Mouse (Mus musculus): ENCODE data around the gene Fn1. TPM values are rescaled to one million over a fixed set of nuclear protein-coding genes. Genes with fewer than 3 reads are reported as not detected.

Fn1 gene
- polyA plus RNA-seq, 1 experiment from 2014 or later, result 125 TPM

GRCm38 (mm10) chr1:71570116-71570515 lies 82.9 kb downstream of the Fn1 start:
- no peaks in the 10 kb centered on the region for H3K4me1 ChIP-seq (ENCODE audit: control insufficient read depth, insufficient read depth, low read length)
- no peaks in the 10 kb centered on the region for H3K9me3 ChIP-seq (replicated peaks; ENCODE audit: control insufficient read depth, low read length)
- ATAC-seq (replicated peaks; ENCODE audit: insufficient number of reproducible peaks, low FRiP score, low TSS enrichment, low read depth) (no peak), DNase-seq (ENCODE audit: low spot score) (no peak)
- no peak overlapping the region for H3K4me2 ChIP-seq (ENCODE audit: low read depth, low read length)
- WGBS, result 88% methylated on average over 4 of the region's 4 CpGs
- H3K9ac ChIP-seq (replicated peaks; ENCODE audit: low read length), result no peak overlapping the region
- no peak overlapping the region for H3K27ac ChIP-seq (replicated peaks; ENCODE audit: low read depth, low read length)
- H3K4me3 ChIP-seq (ENCODE audit: low read depth, low read length), result no peak overlapping the region
- H3K36me3 ChIP-seq (replicated peaks; ENCODE audit: control insufficient read depth, insufficient read depth, low read depth, low read length), result peaks cover 12% of the 10 kb centered on the region
- H3K27me3 ChIP-seq (ENCODE audit: control insufficient read depth, insufficient read depth, low read length), result no peaks in the 10 kb centered on the region

- WGBS, result 81% methylated on average over 16 of the region's 16 CpGs
- H3K36me3 ChIP-seq (replicated peaks; ENCODE audit: control insufficient read depth, insufficient read depth, low read depth, low read length), result peaks cover 19% of the 10 kb centered on the region
- H3K4me2 ChIP-seq (ENCODE audit: low read depth, low read length), result no peak overlapping the region
Measured at GRCm38 (mm10) chr1:71567884-71568605, 85.0 kb downstream of the Fn1 start.

GRCm38 (mm10) chr1:71564291-71564690 lies 88.7 kb downstream of the Fn1 start:
- Histone ChIP-seq H3K9me3 (replicated peaks; ENCODE audit: control insufficient read depth, low read length) (no peaks in the 10 kb centered on the region), H3K9ac (replicated peaks; ENCODE audit: low read length) (no peak overlapping the region), H3K4me1 (ENCODE audit: control insufficient read depth, insufficient read depth, low read length) (no peaks in the 10 kb centered on the region), H3K36me3 (replicated peaks; ENCODE audit: control insufficient read depth, insufficient read depth, low read depth, low read length) (peaks cover 15% of the 10 kb centered on the region), H3K27me3 (ENCODE audit: control insufficient read depth, insufficient read depth, low read length) (no peaks in the 10 kb centered on the region), H3K4me3 (ENCODE audit: low read depth, low read length) (no peak overlapping the region), H3K4me2 (ENCODE audit: low read depth, low read length) (no peak overlapping the region), H3K27ac (replicated peaks; ENCODE audit: low read depth, low read length) (no peak overlapping the region)
- 92% methylated on average over 7 of the region's 7 CpGs for WGBS
- DNase-seq (ENCODE audit: low spot score), result no peak
- no peak for ATAC-seq (replicated peaks; ENCODE audit: insufficient number of reproducible peaks, low FRiP score, low TSS enrichment, low read depth)

More at GRCm38 (mm10) chr1:71567884-71568605, 85.0 kb downstream of the Fn1 start:
- Histone ChIP-seq H3K27me3 (ENCODE audit: control insufficient read depth, insufficient read depth, low read length) (no peaks in the 10 kb centered on the region), H3K9ac (replicated peaks; ENCODE audit: low read length) (no peak overlapping the region), H3K27ac (replicated peaks; ENCODE audit: low read depth, low read length) (no peak overlapping the region), H3K4me3 (ENCODE audit: low read depth, low read length) (no peak overlapping the region), H3K9me3 (replicated peaks; ENCODE audit: control insufficient read depth, low read length) (no peaks in the 10 kb centered on the region), H3K4me1 (ENCODE audit: control insufficient read depth, insufficient read depth, low read length) (no peaks in the 10 kb centered on the region)
- DNase-seq (ENCODE audit: low spot score) (no peak), ATAC-seq (replicated peaks; ENCODE audit: insufficient number of reproducible peaks, low FRiP score, low TSS enrichment, low read depth) (no peak)

- Histone ChIP-seq H3K4me3 (ENCODE audit: low read depth, low read length) (no peak overlapping the region), H3K27me3 (ENCODE audit: control insufficient read depth, insufficient read depth, low read length) (no peaks in the 10 kb centered on the region), H3K27ac (replicated peaks; ENCODE audit: low read depth, low read length) (no peak overlapping the region), H3K36me3 (replicated peaks; ENCODE audit: control insufficient read depth, insufficient read depth, low read depth, low read length) (peaks cover 10% of the 10 kb centered on the region), H3K4me2 (ENCODE audit: low read depth, low read length) (no peak overlapping the region), H3K4me1 (ENCODE audit: control insufficient read depth, insufficient read depth, low read length) (no peaks in the 10 kb centered on the region), H3K9ac (replicated peaks; ENCODE audit: low read length) (no peak overlapping the region), H3K9me3 (replicated peaks; ENCODE audit: control insufficient read depth, low read length) (no peaks in the 10 kb centered on the region)
- no peak for ATAC-seq (replicated peaks; ENCODE audit: insufficient number of reproducible peaks, low FRiP score, low TSS enrichment, low read depth)
- 91% methylated on average over 4 of the region's 4 CpGs for WGBS
- DNase-seq (ENCODE audit: low spot score), result no peak
Measured at GRCm38 (mm10) chr1:71560626-71561025, 92.4 kb downstream of the Fn1 start.

- Histone ChIP-seq H3K27me3 (ENCODE audit: control insufficient read depth, insufficient read depth, low read length) (no peaks in the 10 kb centered on the region), H3K36me3 (replicated peaks; ENCODE audit: control insufficient read depth, insufficient read depth, low read depth, low read length) (no peaks in the 10 kb centered on the region; the same call in 1 of the 2 replicates), H3K4me1 (ENCODE audit: control insufficient read depth, insufficient read depth, low read length) (no peaks in the 10 kb centered on the region), H3K4me2 (ENCODE audit: low read depth, low read length) (peak within 1 kb of the TSS; percentile 57), H3K4me3 (ENCODE audit: low read depth, low read length) (peak within 1 kb of the TSS; percentile 45), H3K27ac (replicated peaks; ENCODE audit: low read depth, low read length) (peak within 1 kb of the TSS; percentile 1; the same call in 1 of the 2 replicates), H3K9me3 (replicated peaks; ENCODE audit: control insufficient read depth, low read length) (no peaks in the 10 kb centered on the region), H3K9ac (replicated peaks; ENCODE audit: low read length) (peak within 1 kb of the TSS; percentile 64)
- DNase-seq (ENCODE audit: low spot score), result peak; percentile 95
- under 1% methylated on average over 55 of the region's 55 CpGs for WGBS
- ATAC-seq (replicated peaks; ENCODE audit: insufficient number of reproducible peaks, low FRiP score, low TSS enrichment, low read depth), result peak; percentile 99
Measured at GRCm38 (mm10) chr1:71556688-71557612, 96.0 kb downstream of the Fn1 start, which contains the start of gene Atic. Atic (plus strand) TSS chr1:71557150.

- H3K4me3 ChIP-seq (ENCODE audit: low read depth, low read length), result no peak overlapping the region
- no peaks in the 10 kb centered on the region for H3K9me3 ChIP-seq (replicated peaks; ENCODE audit: control insufficient read depth, low read length)
- H3K36me3 ChIP-seq (replicated peaks; ENCODE audit: control insufficient read depth, insufficient read depth, low read depth, low read length), result no peaks in the 10 kb centered on the region
- ATAC-seq (replicated peaks; ENCODE audit: insufficient number of reproducible peaks, low FRiP score, low TSS enrichment, low read depth) (no peak), DNase-seq (ENCODE audit: low spot score) (no peak)
- no peak overlapping the region for H3K9ac ChIP-seq (replicated peaks; ENCODE audit: low read length)
- no peak overlapping the region for H3K27ac ChIP-seq (replicated peaks; ENCODE audit: low read depth, low read length)
- no peak overlapping the region for H3K4me2 ChIP-seq (ENCODE audit: low read depth, low read length)
- no peaks in the 10 kb centered on the region for H3K27me3 ChIP-seq (ENCODE audit: control insufficient read depth, insufficient read depth, low read length)
- no peaks in the 10 kb centered on the region for H3K4me1 ChIP-seq (ENCODE audit: control insufficient read depth, insufficient read depth, low read length)
- WGBS, result 84% methylated on average over 10 of the region's 10 CpGs
Measured at GRCm38 (mm10) chr1:71550626-71551195, 102.3 kb downstream of the Fn1 start.

- no peak overlapping the region for H3K4me3 ChIP-seq (ENCODE audit: low read depth, low read length)
- H3K27me3 ChIP-seq (ENCODE audit: control insufficient read depth, insufficient read depth, low read length), result no peaks in the 10 kb centered on the region
- no peaks in the 10 kb centered on the region for H3K36me3 ChIP-seq (replicated peaks; ENCODE audit: control insufficient read depth, insufficient read depth, low read depth, low read length)
- no peak overlapping the region for H3K27ac ChIP-seq (replicated peaks; ENCODE audit: low read depth, low read length)
- 84% methylated on average over 3 of the region's 3 CpGs for WGBS
- no peaks in the 10 kb centered on the region for H3K9me3 ChIP-seq (replicated peaks; ENCODE audit: control insufficient read depth, low read length)
- H3K9ac ChIP-seq (replicated peaks; ENCODE audit: low read length), result no peak overlapping the region
- ATAC-seq (replicated peaks; ENCODE audit: insufficient number of reproducible peaks, low FRiP score, low TSS enrichment, low read depth), result no peak
- DNase-seq (ENCODE audit: low spot score), result no peak
- H3K4me2 ChIP-seq (ENCODE audit: low read depth, low read length), result no peak overlapping the region
- no peaks in the 10 kb centered on the region for H3K4me1 ChIP-seq (ENCODE audit: control insufficient read depth, insufficient read depth, low read length)
Measured at GRCm38 (mm10) chr1:71540437-71540836, 112.6 kb downstream of the Fn1 start.

Measured in embryonic facial prominence, embryonic 11.5 days (tissue).